Mouse (Mus musculus) hindbrain, embryonic 15.5 days (tissue): ENCODE measurements around the gene Kifc3. TPM values are rescaled to one million over a fixed set of nuclear protein-coding genes. Genes with fewer than 3 reads are reported as not detected.

Experiments
- ATAC-seq: fragments of 200-750 bp; cut with Nextera tagmentation; 2 replicates; pipeline ENCODE4 v1.8.0; 2017; ENCODE audit warnings: low read depth, moderate number of reproducible peaks, moderate TSS enrichment; ENCODE audit not compliant: low FRiP score
- H3K27ac ChIP-seq: fragments of 300-500 bp; sonication (generic); replicated peaks from 2 replicates; pipeline ENCODE4 v1.5.1; 2015; ENCODE audit warnings: mild to moderate bottlenecking, inconsistent platforms
- H3K27me3 ChIP-seq: fragments of 300-500 bp; sonication (generic); 2 replicates; pipeline ENCODE4 v1.6.1; 2015; ENCODE audit warnings: control low read depth, inconsistent platforms
- H3K36me3 ChIP-seq: fragments of 300-500 bp; sonication (generic); 2 replicates; pipeline ENCODE4 v1.6.1; 2015; ENCODE audit warnings: control low read depth, inconsistent platforms
- H3K4me1 ChIP-seq: fragments of 300-500 bp; sonication (generic); replicated peaks from 2 replicates; pipeline ENCODE4 v1.6.1; 2015; ENCODE audit warnings: control low read depth, inconsistent platforms
- H3K4me2 ChIP-seq: fragments of 300-500 bp; sonication (generic); 2 replicates; pipeline ENCODE4 v1.6.1; 2015; ENCODE audit warnings: moderate library complexity, mild to moderate bottlenecking, inconsistent platforms
- H3K4me3 ChIP-seq: fragments of 300-500 bp; sonication (generic); 2 replicates; pipeline ENCODE4 v1.5.1; 2015; ENCODE audit warnings: mild to moderate bottlenecking, inconsistent platforms
- H3K9ac ChIP-seq: fragments of 300-500 bp; sonication (generic); 2 replicates; pipeline ENCODE4 v1.6.1; 2015; ENCODE audit warnings: inconsistent platforms
- H3K9me3 ChIP-seq: fragments of 300-500 bp; sonication (generic); 2 replicates; pipeline ENCODE4 v1.6.1; 2016; ENCODE audit warnings: control low read depth, inconsistent platforms
- WGBS: fragments of 180-500 bp; shearing (Covaris S2); methylation state at CpG from one replicate; pipeline ENCODE4 v1.1.7; 2015; 5-methylcytosine and 5-hydroxymethylcytosine counted together
- polyA plus RNA-seq: library from polyadenylated mRNA; unstranded; fragments of >200 nt; fragmentation: Nextera tagmentation; extraction: Ambion mirVana; gene quantifications from 2 replicates; pipeline ENCODE4 v1.2.1, GENCODE M21; 2015

Gene Kifc3
- polyA plus RNA-seq, 1 experiment from 2014 or later: 30.2 TPM

DNA sequence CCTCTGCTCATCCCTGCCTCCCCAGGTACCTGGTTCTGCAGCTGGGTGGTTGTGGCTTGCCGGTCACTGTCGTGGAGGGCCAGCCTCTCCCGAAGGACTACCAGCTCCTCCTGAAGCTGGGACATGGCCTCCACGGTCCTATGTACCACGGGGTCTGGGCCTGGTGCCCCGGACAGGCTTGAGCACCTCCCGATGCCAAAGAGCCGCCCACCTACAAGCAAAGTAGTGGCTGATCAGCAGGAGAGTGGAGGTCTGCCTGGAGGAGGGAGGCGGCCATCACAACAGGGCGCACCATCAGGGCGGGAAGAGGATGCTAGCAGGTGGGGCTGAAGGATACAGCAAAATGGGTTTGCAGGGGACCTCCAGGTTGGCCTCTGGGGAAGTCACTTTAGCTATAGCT, 76.1 kb downstream of the Kifc3 start:
- no peak overlapping the region for H3K4me2 ChIP-seq
- no peak for ATAC-seq
- WGBS: 91% methylated on average over 11 of the region's 11 CpGs
- no peaks in the 10 kb centered on the region for H3K27me3 ChIP-seq
- peaks cover 4% of the 10 kb centered on the region; the same call in 1 of the 2 replicates for H3K36me3 ChIP-seq
- H3K9me3 ChIP-seq: no peaks in the 10 kb centered on the region
- H3K27ac ChIP-seq: no peak overlapping the region
- H3K9ac ChIP-seq: no peak overlapping the region
- no peak overlapping the region for H3K4me3 ChIP-seq
- H3K4me1 ChIP-seq: 0 out of 2 replicates have a peak, but pooled peaks cover 3% of the 10 kb centered on the region

DNA sequence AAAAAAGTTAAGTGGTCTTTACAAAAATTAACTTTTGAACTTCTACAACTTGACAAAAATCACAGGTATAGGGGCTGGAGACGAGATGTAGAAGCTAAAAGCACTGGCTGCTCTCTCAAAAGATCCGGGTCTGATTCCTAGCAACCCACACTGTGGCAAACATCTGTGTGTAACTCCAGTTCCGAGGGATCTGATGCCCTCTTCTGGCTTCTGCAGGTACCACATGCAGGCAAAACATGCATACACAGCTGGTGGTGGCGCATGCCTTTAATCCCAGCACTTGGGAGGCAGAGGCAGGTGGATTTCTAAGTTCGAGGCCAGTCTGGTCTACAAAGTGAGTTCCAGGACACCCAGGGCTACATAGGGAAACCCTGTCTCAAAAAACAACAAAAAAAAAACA, 79.2 kb downstream of the Kifc3 start:
- Histone ChIP-seq H3K27me3 (no peaks in the 10 kb centered on the region), H3K4me1 (0 out of 2 replicates have a peak, but pooled peaks cover 3% of the 10 kb centered on the region), H3K9ac (no peak overlapping the region), H3K9me3 (no peaks in the 10 kb centered on the region), H3K4me2 (no peak overlapping the region), H3K27ac (no peak overlapping the region), H3K4me3 (no peak overlapping the region), H3K36me3 (peaks cover 4% of the 10 kb centered on the region; the same call in 1 of the 2 replicates)
- no peak for ATAC-seq
- 90% methylated on average over 5 of the region's 5 CpGs for WGBS

DNA sequence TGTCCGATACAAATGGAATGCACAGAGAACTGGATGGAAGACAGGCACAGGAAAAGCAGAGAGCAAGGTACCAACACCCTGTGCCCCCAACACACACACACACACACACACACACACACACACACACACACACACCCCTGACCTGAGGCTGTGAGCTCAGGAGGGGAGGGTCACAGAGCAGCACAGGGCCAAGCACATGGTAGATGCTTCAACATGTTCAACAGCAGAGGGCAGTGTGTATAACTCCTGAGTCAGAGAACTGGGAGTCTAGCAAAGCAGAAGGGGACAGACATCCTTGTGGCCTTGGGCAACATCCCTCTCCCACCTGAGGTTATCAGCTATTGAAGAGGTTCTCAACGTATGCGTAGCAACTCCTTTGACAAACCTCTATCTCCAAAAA, 88.9 kb downstream of the Kifc3 start:
- 0 out of 2 replicates have a peak, but pooled peaks cover 6% of the 10 kb centered on the region for H3K36me3 ChIP-seq
- H3K27ac ChIP-seq: no peak overlapping the region
- H3K9me3 ChIP-seq: no peaks in the 10 kb centered on the region
- peak; percentile 79; the same call in 1 of the 2 replicates for ATAC-seq
- H3K4me3 ChIP-seq: no peak overlapping the region
- 78% methylated on average over 3 of the region's 3 CpGs for WGBS
- H3K4me2 ChIP-seq: no peak overlapping the region
- H3K9ac ChIP-seq: no peak overlapping the region
- no peaks in the 10 kb centered on the region for H3K27me3 ChIP-seq
- no peaks in the 10 kb centered on the region for H3K4me1 ChIP-seq

DNA sequence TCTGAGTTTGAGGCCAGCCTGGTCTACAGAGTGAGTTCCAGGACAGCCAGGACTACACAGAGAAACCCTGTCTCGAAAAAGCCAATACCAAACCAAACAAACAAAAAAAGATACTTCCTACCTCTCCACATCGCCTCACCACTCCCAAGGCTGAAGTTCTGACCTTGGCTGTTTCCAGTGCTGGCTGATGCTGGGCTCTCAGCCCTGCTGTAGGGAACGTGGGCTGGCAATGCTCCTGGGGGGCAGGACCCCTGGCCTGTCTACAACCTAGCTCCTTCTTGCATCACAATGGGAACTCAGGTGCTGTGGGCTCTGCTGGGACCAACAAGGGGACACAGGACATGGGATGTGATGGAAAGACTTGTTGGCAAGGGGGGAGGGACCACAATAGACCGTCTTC, 89.5 kb downstream of the Kifc3 start:
- Histone ChIP-seq H3K9ac (no peak overlapping the region), H3K4me3 (no peak overlapping the region), H3K9me3 (no peaks in the 10 kb centered on the region), H3K4me1 (no peaks in the 10 kb centered on the region), H3K36me3 (peaks cover 9% of the 10 kb centered on the region; the same call in 1 of the 2 replicates), H3K27me3 (no peaks in the 10 kb centered on the region), H3K4me2 (no peak overlapping the region), H3K27ac (no peak overlapping the region)
- WGBS: 84% methylated on average over 4 of the region's 4 CpGs
- no peak for ATAC-seq

DNA sequence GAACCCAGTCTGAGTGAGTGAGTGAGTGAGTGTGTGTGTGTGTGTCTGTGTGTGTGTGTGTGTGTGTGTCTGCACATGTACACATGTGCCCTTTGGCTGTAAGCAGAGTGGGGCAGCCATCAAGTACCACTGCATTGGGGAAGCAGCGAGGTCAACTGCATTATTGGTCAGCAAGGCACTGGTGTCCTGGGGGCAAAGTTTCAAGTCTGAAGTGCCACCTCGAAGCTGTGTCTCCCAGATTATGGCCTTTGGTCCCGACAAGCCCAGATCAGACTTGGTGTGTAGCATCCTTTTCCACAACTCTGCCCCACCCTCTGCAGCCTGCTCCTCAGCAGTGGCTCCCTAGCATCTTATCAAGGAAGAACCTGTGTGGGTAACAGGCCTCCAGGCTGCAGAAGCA, 90.0 kb downstream of the Kifc3 start:
- no peaks in the 10 kb centered on the region for H3K4me1 ChIP-seq
- no peak overlapping the region for H3K4me2 ChIP-seq
- no peak for ATAC-seq
- no peaks in the 10 kb centered on the region for H3K27me3 ChIP-seq
- H3K9ac ChIP-seq: no peak overlapping the region
- H3K9me3 ChIP-seq: no peaks in the 10 kb centered on the region
- no peak overlapping the region for H3K27ac ChIP-seq
- peaks cover 14% of the 10 kb centered on the region; the same call in 1 of the 2 replicates for H3K36me3 ChIP-seq
- WGBS: 92% methylated on average over 3 of the region's 3 CpGs
- H3K4me3 ChIP-seq: no peak overlapping the region

DNA sequence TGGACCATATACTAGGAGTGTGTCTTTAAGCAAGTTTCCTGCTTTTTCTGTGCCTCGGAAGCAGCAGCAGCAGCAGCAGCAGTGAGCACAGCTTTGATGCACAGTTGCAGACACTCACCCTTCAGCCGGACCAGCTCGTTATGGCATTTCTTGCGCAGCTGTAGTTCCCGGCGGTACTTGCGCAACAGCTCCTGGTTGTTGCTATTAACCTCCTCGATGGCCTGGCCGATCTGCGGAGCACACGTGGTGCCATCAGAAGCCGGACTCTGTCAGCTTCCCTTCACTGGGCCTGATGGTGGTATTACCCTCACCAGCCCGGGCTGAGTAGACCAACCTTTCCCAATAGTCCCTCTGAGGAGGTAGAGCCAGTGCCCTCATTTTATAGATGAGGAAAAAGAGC, 95.3 kb downstream of the Kifc3 start:
- ATAC-seq: no peak
- peaks cover 34% of the 10 kb centered on the region for H3K36me3 ChIP-seq

DNA sequence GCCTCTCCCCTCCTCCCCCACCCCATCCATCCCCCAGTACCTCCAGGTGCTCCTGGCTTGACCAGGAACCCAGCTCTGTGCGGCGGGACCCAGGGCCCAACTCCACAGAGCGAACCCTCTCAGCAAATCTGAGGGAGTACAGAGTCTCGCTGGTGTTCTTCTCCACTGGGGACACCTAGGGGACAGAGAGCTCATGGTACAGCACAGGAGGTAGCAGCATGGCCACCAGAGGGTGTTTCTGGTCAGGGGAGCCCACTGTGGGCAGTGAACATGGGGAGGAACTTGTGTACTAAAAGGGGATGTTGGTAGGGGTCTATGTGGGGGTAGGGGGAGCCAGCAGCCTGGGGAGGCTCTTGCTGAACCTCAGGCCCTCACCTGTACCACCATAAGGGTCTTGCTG, 100.6 kb downstream of the Kifc3 start:
- Histone ChIP-seq H3K9ac (no peak overlapping the region), H3K4me1 (no peaks in the 10 kb centered on the region), H3K27me3 (no peaks in the 10 kb centered on the region), H3K27ac (no peak overlapping the region), H3K4me2 (no peak overlapping the region), H3K36me3 (peaks cover 54% of the 10 kb centered on the region), H3K4me3 (no peak overlapping the region), H3K9me3 (no peaks in the 10 kb centered on the region)
- no peak for ATAC-seq
- 80% methylated on average over 4 of the region's 4 CpGs for WGBS

More for the DNA sequence above, 95.3 kb downstream of the Kifc3 start:
- WGBS: 89% methylated on average over 13 of the region's 13 CpGs
- H3K4me2 ChIP-seq: no peak overlapping the region
- H3K9me3 ChIP-seq: no peaks in the 10 kb centered on the region
- no peaks in the 10 kb centered on the region for H3K4me1 ChIP-seq
- no peak overlapping the region for H3K9ac ChIP-seq
- H3K4me3 ChIP-seq: no peak overlapping the region
- no peaks in the 10 kb centered on the region for H3K27me3 ChIP-seq
- H3K27ac ChIP-seq: no peak overlapping the region

DNA sequence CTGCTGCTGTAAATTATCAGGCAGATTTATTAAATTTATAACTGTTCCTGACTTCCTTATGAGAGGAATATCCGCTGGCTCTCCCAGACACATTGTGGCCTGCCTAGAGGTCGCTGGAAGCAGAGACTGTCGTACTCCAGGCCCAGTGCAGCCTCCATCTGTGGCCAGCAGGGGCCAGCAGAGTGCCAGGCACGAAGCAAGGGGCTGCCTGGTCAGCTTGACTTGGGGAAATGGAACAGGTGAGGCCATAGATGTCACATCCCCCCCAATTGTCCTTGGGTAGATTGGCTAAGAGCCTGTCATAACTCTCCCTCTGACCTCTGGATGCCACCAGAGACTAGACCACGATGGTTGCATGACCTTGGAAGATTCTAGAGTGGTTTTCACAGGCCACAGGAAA, 103.6 kb downstream of the Kifc3 start:
- Histone ChIP-seq H3K4me2 (no peak overlapping the region), H3K36me3 (peaks cover 60% of the 10 kb centered on the region), H3K27me3 (no peaks in the 10 kb centered on the region), H3K4me3 (no peak overlapping the region), H3K27ac (no peak overlapping the region), H3K4me1 (no peaks in the 10 kb centered on the region), H3K9ac (no peak overlapping the region), H3K9me3 (no peaks in the 10 kb centered on the region)
- 22% methylated on average over 5 of the region's 5 CpGs for WGBS
- peak; percentile 60; the same call in 1 of the 2 replicates for ATAC-seq

DNA sequence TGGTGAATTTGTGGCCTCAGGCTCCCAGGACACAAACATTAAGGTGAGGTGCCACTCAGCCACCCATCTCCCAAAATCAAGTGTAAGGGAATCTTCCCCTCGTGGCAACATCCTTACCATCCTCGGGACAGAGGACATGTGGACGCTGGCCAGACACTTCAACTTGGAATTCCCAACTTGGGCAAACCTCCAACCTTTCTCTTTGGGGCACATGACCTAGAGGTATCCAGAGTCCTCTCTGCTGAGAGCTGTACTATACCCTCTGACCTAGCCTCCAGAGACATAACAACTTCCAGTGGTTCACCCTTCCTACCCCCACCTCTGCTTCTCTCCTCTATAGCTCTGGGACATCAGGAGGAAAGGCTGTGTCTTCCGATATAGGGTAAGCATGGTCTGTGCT, 109.0 kb downstream of the Kifc3 start:
- WGBS: 90% methylated on average over 4 of the region's 4 CpGs

DNA sequence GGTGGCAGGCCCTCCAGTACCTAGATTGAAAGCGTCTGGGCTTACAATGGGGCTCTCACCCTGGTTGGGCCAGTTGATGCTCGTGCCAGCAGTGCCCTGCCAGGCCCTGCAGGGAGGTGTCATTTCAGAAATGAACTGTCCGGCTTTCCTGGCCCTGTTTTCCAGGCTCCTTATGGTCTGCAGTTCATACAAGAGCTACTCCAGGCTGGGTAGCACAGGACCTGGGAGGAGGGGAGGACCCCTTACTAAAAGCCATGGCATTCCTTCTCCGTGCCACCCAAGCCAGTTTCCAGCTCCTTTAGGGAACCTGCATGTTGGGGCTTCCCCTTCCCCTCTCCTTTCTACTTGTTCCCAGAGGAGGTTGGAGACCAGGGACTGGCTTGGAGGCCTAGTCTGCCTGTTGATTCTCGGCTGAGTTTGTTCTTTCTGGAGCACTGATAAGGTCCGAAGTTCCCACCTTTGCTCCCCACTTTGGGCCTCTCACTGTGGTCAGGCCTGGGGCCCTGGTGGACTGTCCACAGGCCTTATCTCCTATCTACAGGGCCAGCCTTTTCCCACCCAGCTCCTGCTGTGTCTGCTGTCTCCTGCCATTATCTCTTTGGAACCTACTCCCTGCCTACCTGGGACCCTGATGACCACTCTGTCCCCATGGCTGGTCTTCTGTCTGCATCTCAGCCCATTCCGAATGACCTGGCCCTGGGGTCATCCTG, 117.0 kb downstream of the Kifc3 start:
- ATAC-seq: no peak
- Histone ChIP-seq H3K27ac (no peak overlapping the region), H3K27me3 (no peaks in the 10 kb centered on the region), H3K4me3 (no peak overlapping the region), H3K9me3 (no peaks in the 10 kb centered on the region), H3K36me3 (peaks cover 32% of the 10 kb centered on the region), H3K4me2 (no peak overlapping the region), H3K9ac (no peak overlapping the region), H3K4me1 (peaks cover 15% of the 10 kb centered on the region)
- 89% methylated on average over 7 of the region's 7 CpGs for WGBS

More for the DNA sequence above, 109.0 kb downstream of the Kifc3 start:
- no peak overlapping the region for H3K27ac ChIP-seq
- H3K27me3 ChIP-seq: no peaks in the 10 kb centered on the region
- H3K4me2 ChIP-seq: no peak overlapping the region
- H3K4me3 ChIP-seq: no peak overlapping the region
- no peaks in the 10 kb centered on the region for H3K9me3 ChIP-seq
- H3K9ac ChIP-seq: no peak overlapping the region
- no peaks in the 10 kb centered on the region for H3K4me1 ChIP-seq
- peaks cover 64% of the 10 kb centered on the region for H3K36me3 ChIP-seq
- no peak for ATAC-seq

DNA sequence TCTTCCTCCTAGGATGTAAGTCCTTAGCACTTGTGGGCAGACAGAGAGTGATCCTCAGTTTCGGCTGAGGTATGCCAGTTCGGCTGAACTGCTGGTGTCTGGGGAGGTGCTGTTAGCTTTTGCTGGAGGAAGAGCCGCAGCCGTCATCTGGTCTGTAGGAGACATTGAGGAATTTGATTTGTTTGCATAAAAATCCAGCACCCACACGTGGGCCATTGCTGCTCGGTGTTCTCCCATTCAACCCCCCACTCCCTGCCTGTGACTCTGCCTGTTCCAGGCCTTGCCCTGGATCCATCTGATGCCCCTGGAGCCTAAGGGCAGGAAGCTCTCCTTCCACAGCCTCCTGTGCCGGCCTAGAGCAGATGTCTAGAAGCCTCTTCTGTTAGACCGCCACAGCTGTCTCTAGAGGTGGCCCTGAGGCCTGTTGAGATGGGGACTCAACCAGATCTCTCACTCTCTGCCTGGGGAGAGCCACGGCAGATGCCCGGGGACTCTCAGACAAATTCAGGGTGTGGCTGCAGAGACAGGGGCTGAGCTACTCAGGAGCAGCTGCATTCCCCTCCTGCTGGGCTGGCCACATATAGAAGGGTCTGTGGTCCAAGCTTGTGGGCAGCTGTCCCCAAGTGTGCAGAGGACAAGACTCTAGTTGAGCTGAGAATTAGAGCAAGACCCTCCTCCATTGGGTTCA, 117.7 kb downstream of the Kifc3 start:
- 81% methylated on average over 10 of the region's 10 CpGs for WGBS
- Histone ChIP-seq H3K9ac (no peak overlapping the region), H3K27me3 (no peaks in the 10 kb centered on the region), H3K27ac (no peak overlapping the region), H3K4me1 (peaks cover 19% of the 10 kb centered on the region), H3K4me2 (no peak overlapping the region), H3K4me3 (no peak overlapping the region), H3K36me3 (peaks cover 30% of the 10 kb centered on the region), H3K9me3 (no peaks in the 10 kb centered on the region)
- no peak for ATAC-seq

DNA sequence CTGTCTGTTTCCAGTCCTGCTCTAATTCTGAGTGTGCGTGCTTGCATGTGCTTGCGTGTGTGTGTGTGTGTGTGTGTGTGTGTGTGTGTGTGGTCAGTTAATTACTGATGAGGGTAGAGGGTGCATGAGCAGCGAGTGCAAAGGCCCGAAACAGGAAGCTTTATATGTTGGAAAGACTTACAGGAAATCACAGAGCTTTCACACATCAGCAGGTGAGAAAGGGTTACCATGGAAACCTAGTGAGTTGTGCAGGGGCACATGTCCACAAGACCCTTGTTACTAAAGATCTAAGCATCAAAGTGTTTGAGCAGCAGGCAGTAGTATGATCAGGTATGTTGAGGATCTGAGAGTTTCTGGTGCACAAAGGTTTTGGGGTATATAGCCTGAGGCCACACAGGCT, 118.4 kb downstream of the Kifc3 start:
- no peak overlapping the region for H3K9ac ChIP-seq
- H3K4me3 ChIP-seq: no peak overlapping the region
- 92% methylated on average over 4 of the region's 4 CpGs for WGBS
- no peak overlapping the region for H3K4me2 ChIP-seq
- H3K9me3 ChIP-seq: no peaks in the 10 kb centered on the region
- H3K27me3 ChIP-seq: no peaks in the 10 kb centered on the region
- no peak for ATAC-seq
- peaks cover 21% of the 10 kb centered on the region for H3K4me1 ChIP-seq
- no peak overlapping the region for H3K27ac ChIP-seq
- peaks cover 27% of the 10 kb centered on the region for H3K36me3 ChIP-seq
